Mouse (Mus musculus) liver, embryonic 12.5 days (tissue): Measurements from ENCODE around the gene Ptprf. TPM values are rescaled to one million over a fixed set of nuclear protein-coding genes. Genes with fewer than 3 reads are reported as not detected.

ENCODE experiments used
- ATAC-seq: fragments of 200-750 bp; cut with Nextera tagmentation; 2 replicates; pipeline ENCODE4 v1.8.0; 2017; ENCODE audit warnings: moderate number of reproducible peaks, mild to moderate bottlenecking, moderate library complexity
- H3K27ac ChIP-seq: fragments of 300-500 bp; sonication (generic); 2 replicates; pipeline ENCODE4 v1.5.1; 2016; ENCODE audit warnings: mild to moderate bottlenecking
- H3K27me3 ChIP-seq: fragments of 300-500 bp; sonication (generic); replicated peaks from 2 replicates; pipeline ENCODE4 v1.6.1; 2016; ENCODE audit warnings: mild to moderate bottlenecking, moderate library complexity
- H3K36me3 ChIP-seq: fragments of 300-500 bp; sonication (generic); 2 replicates; pipeline ENCODE4 v1.6.1; 2016; ENCODE audit warnings: mild to moderate bottlenecking, moderate library complexity
- H3K4me1 ChIP-seq: fragments of 300-500 bp; sonication (generic); 2 replicates; pipeline ENCODE4 v1.6.1; 2016
- H3K4me2 ChIP-seq: fragments of 300-500 bp; sonication (generic); 2 replicates; pipeline ENCODE4 v1.6.1; 2016; ENCODE audit warnings: mild to moderate bottlenecking, moderate library complexity
- H3K4me3 ChIP-seq: fragments of 300-500 bp; sonication (generic); 2 replicates; pipeline ENCODE4 v1.5.1; 2016; ENCODE audit warnings: mild to moderate bottlenecking, moderate library complexity
- H3K9ac ChIP-seq: fragments of 300-500 bp; sonication (generic); 2 replicates; pipeline ENCODE4 v1.6.1; 2016; ENCODE audit warnings: mild to moderate bottlenecking, moderate library complexity
- H3K9me3 ChIP-seq: fragments of 300-500 bp; sonication (generic); replicated peaks from 2 replicates; pipeline ENCODE4 v1.6.1; 2016; ENCODE audit warnings: mild to moderate bottlenecking, moderate library complexity
- WGBS: fragments of 180-500 bp; shearing (Covaris S2); methylation state at CpG from one replicate; pipeline ENCODE4 v1.1.7; 2016; ENCODE audit not compliant: insufficient replicate concordance; 5-methylcytosine and 5-hydroxymethylcytosine counted together
- polyA plus RNA-seq: library from polyadenylated mRNA; unstranded; fragments of >200 nt; fragmentation: Nextera tagmentation; extraction: Ambion mirVana; gene quantifications from 2 replicates; pipeline ENCODE4 v1.2.1, GENCODE M21; 2016

The Ptprf gene
- polyA plus RNA-seq, 1 experiment from 2014 or later, result 19.3 TPM

DNA sequence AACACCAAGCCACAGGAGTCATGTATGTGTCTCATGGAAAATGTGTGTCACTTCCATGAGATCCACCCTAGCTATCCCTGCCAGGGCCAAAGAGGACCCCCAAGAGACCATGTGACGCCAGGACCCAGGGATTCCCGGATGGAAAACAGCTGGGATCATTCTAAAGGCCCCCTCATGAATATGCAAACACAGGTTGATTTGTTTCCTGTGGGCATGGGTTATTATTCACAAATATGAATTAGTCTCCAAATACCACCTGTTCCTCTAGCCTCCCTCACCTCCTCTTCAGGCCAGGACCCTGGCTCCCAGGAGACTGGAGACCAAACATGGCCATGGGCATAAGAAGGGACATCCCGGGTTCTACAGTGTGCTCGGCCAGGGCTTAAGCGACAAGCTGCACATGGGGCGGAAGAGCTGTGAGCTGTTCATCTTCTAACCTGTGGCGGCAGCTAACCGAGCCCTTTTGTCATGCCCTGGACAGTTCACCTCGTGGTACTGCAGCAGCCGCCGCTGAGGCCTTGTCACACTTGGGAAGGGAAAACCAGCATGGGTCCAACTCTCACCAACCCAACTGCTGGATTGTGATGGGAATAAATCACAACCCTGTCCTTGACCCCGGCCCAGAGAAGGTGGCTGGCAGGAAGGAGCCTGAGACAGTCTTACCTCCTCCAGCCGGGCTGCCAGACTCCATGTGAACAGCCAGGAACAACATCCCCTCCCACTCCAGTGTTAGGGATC lies 9.6 kb downstream of the Ptprf start:
- Histone ChIP-seq H3K4me1 (peaks cover 20% of the 10 kb centered on the region), H3K27me3 (no peaks in the 10 kb centered on the region; the same call in 1 of the 2 replicates), H3K4me2 (no peak overlapping the region), H3K36me3 (0 out of 2 replicates have a peak, but pooled peaks cover 5% of the 10 kb centered on the region), H3K4me3 (no peak overlapping the region), H3K27ac (no peak overlapping the region), H3K9ac (no peak overlapping the region), H3K9me3 (no peaks in the 10 kb centered on the region)
- WGBS, result 72% methylated on average over 13 of the region's 13 CpGs
- no peak for ATAC-seq

DNA sequence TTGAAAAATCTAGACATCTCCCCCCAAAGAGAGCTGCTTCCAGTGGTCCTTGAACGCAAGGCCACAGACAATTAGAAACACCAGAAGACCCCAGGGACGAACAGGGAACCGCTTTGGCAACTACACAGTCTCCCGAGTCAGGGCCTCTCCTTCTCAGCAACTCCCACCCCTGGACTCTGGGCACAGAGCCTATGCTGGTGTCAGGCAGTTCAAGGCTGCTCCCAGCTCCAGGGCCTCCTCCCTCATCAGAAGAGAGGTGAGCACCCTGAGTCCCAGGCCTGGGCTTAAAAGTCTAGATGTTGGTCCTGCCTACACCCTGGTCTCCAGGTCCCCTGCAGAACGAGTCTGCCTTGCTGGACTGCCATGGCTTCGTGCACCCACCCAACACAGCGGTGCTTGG lies 10.7 kb downstream of the Ptprf start:
- Histone ChIP-seq H3K27me3 (no peaks in the 10 kb centered on the region), H3K4me1 (peaks cover 31% of the 10 kb centered on the region)
- 73% methylated on average over 7 of the region's 7 CpGs for WGBS

DNA sequence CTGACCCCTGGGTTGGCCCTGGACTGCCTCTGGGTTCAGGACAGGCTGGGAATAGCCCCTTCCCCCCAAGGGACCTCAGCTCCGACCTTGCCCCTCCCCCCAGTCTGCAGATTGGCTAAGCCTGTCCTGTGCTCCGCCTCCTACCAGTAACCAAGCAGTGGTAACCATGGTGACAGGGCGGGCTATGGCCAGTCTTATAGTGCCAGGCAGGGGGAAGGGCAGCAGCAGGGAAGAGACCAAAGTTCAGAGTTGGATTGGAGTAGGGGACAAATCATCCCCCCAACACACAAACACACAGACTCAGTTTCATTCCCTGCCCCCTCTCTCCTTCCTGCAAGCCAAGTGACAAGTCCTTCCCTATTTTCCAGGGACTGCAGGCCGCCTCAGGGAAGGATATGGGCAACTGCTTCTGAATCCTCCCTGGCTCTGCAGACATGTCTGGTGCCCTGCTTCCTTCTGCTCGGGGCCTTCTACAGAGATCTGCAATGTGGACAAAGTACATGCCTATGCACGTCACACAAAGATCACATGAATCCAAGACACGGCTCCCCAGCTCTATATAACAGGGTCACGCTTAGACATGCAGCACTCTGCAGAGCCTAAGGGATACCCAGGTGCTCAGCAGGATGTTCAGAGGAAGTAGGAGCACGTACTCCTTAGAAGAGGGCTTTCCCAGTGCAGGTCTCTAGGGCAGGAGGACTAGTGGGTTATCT lies 14.5 kb downstream of the Ptprf start:
- Histone ChIP-seq H3K9me3 (no peaks in the 10 kb centered on the region), H3K4me3 (no peak overlapping the region), H3K4me2 (0 out of 2 replicates have a peak overlapping the region, but pooled peaks have one; percentile 3), H3K4me1 (peaks cover 55% of the 10 kb centered on the region), H3K36me3 (peaks cover 6% of the 10 kb centered on the region; the same call in 1 of the 2 replicates), H3K27me3 (no peaks in the 10 kb centered on the region), H3K27ac (peak overlapping the region; percentile 45), H3K9ac (no peak overlapping the region)
- 43% methylated on average over 9 of the region's 9 CpGs for WGBS
- peak; percentile 74 for ATAC-seq

More for the DNA sequence above, 10.7 kb downstream of the Ptprf start:
- no peak overlapping the region for H3K4me2 ChIP-seq
- H3K27ac ChIP-seq, result no peak overlapping the region
- H3K9me3 ChIP-seq, result no peaks in the 10 kb centered on the region
- 0 out of 2 replicates have a peak, but pooled peaks cover 5% of the 10 kb centered on the region for H3K36me3 ChIP-seq
- no peak overlapping the region for H3K4me3 ChIP-seq
- no peak overlapping the region for H3K9ac ChIP-seq
- ATAC-seq, result no peak

DNA sequence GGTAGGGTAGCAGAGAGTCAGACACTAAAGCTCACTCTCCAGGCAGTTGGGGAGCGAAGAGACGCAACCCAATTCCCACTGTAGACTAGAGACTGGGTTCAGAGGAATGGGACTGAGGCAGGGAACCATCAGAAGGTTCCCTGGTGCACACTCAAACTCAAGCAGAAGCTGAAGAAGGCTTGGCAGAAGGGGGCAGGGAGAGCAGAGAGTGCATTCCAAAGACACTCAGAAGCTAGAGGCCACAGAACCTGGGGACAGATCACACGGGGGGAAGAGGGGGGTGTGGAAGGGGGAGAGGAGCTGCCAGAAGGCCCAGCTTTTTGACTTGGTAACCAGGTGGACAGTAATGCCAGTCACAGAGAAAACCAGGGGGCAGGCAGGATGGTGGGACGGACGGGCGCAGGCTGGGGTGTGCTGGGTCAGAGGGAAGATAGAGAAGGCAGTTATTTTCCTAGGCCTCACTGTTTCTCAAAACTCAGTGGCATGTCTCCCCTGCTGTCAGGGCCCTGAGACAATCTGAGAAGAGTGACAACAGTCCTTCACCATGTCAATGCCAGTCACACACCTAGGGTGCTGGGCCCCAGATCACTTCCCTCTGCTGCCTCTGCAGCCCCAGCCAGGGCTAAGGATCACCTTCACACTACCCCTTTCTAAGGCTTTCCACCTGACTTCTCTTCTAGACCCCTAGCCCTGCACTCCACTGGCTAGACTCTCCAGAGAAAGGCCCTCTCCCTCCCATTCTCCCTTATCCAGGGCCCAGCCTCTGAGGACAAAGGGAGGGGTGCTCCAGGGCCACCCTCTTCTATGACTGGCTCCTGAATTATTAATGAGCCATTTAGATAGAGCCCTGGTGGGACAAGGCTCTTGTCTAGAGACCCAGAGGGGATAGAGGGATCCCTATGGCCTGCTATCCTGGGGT lies 15.3 kb downstream of the Ptprf start:
- no peaks in the 10 kb centered on the region for H3K27me3 ChIP-seq
- 74% methylated on average over 6 of the region's 6 CpGs for WGBS
- no peaks in the 10 kb centered on the region for H3K9me3 ChIP-seq
- no peak; the same call in 1 of the 2 replicates for ATAC-seq
- H3K9ac ChIP-seq, result no peak overlapping the region
- peaks cover 55% of the 10 kb centered on the region for H3K4me1 ChIP-seq
- peaks cover 13% of the 10 kb centered on the region for H3K36me3 ChIP-seq
- peak overlapping the region; percentile 30 for H3K27ac ChIP-seq
- no peak overlapping the region for H3K4me3 ChIP-seq
- H3K4me2 ChIP-seq, result 0 out of 2 replicates have a peak overlapping the region, but pooled peaks have one; percentile 3

DNA sequence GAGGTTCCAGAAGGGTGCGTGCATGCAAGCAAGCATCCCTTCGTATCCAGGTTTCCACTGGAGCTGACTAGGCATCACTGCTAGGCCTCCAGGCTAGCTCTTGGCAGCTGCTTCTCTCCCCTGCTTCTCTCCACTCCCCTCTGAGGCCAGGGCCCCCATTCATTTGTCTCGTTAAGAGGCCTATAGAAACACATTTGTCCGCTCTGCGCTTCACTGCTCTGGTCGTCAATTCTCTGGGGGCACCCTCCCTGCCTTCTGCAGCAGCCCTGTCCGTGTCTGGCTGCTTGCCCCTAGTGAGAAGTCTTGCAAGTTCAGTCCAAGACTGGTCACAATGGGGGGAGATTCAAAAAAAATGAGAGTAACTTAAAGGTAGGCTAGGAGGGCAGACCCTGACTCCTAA lies 16.7 kb downstream of the Ptprf start:
- H3K4me2 ChIP-seq, result no peak overlapping the region
- ATAC-seq, result no peak
- peaks cover 51% of the 10 kb centered on the region for H3K4me1 ChIP-seq
- 62% methylated on average over 7 of the region's 7 CpGs for WGBS
- H3K9me3 ChIP-seq, result no peaks in the 10 kb centered on the region
- no peaks in the 10 kb centered on the region for H3K27me3 ChIP-seq
- peaks cover 19% of the 10 kb centered on the region for H3K36me3 ChIP-seq
- no peak overlapping the region for H3K27ac ChIP-seq
- H3K4me3 ChIP-seq, result no peak overlapping the region
- no peak overlapping the region for H3K9ac ChIP-seq

DNA sequence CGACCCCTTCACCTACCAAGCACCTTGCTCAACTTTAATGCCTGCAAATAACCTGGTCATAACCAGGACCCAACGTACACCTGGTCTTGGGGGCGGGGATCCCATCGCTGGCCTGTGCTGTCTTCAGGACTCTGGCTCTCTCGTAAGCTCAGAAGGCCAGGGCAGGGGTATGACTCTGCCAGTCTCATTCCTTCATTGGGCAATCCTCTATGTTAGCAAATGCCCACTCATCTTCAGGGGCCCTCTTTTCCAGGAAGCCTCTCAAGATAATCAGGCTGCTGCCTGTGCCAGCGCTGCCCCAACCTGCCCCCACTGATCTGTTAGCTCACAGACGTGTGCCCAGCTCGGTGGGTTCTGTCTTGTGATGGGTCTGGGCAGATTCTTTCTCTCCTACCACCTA lies 17.2 kb downstream of the Ptprf start:
- Histone ChIP-seq H3K9ac (no peak overlapping the region), H3K4me1 (peaks cover 51% of the 10 kb centered on the region), H3K27me3 (no peaks in the 10 kb centered on the region), H3K27ac (no peak overlapping the region), H3K4me2 (no peak overlapping the region), H3K4me3 (no peak overlapping the region), H3K36me3 (peaks cover 24% of the 10 kb centered on the region), H3K9me3 (no peaks in the 10 kb centered on the region)
- WGBS, result 63% methylated on average over 8 of the region's 8 CpGs
- no peak for ATAC-seq

DNA sequence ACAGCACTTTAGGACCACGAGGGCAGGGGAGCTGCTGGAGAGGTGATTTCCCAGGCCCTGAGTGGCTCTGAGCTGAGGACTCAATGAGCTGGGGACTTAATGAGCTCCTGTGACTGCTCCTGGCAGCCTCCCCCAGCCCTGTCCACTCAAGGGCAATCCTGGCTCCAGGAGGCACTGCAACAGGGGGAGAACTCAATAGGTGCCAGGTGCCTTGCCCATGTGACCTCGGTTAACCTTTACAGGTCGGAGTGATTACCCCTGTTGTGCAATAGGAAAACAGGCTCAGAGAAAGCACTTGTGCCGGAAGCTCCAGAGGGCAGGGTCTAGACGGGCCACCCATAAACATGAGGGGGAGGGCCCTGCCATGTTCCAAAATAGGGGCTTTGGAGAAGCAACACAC lies 17.7 kb downstream of the Ptprf start:
- Histone ChIP-seq H3K4me2 (no peak overlapping the region), H3K36me3 (peaks cover 28% of the 10 kb centered on the region), H3K27ac (peak overlapping the region; percentile 53), H3K27me3 (no peaks in the 10 kb centered on the region), H3K4me1 (peaks cover 51% of the 10 kb centered on the region), H3K9me3 (no peaks in the 10 kb centered on the region), H3K4me3 (no peak overlapping the region), H3K9ac (no peak overlapping the region)
- 46% methylated on average over 5 of the region's 5 CpGs for WGBS
- ATAC-seq, result peak; percentile 39

DNA sequence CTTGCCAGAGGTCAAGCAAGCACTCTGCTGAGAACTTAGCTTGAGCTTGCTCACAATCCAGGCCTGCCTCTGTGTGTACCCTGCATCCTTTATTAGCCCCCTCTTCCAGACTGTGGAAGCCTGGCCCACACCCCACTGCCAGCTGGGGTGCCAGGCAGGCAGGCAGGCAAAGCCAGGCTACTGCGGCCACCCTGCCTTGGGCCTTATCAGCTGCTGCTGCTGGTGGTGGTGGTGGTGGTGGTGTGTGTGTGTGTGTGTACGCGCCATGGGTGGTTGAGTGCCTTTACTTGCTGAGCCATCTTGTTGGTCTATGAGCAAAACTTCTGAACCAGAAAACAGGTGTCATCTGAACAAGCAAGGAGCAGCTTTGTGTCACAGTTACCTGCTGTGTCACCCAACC lies 18.3 kb downstream of the Ptprf start:
- no peak for ATAC-seq
- Histone ChIP-seq H3K4me1 (peaks cover 47% of the 10 kb centered on the region), H3K9ac (no peak overlapping the region), H3K27me3 (no peaks in the 10 kb centered on the region), H3K9me3 (no peaks in the 10 kb centered on the region), H3K36me3 (peaks cover 28% of the 10 kb centered on the region), H3K4me2 (no peak overlapping the region), H3K4me3 (no peak overlapping the region), H3K27ac (peak overlapping the region; percentile 53; the same call in 1 of the 2 replicates)
- 65% methylated on average over 3 of the region's 3 CpGs for WGBS

DNA sequence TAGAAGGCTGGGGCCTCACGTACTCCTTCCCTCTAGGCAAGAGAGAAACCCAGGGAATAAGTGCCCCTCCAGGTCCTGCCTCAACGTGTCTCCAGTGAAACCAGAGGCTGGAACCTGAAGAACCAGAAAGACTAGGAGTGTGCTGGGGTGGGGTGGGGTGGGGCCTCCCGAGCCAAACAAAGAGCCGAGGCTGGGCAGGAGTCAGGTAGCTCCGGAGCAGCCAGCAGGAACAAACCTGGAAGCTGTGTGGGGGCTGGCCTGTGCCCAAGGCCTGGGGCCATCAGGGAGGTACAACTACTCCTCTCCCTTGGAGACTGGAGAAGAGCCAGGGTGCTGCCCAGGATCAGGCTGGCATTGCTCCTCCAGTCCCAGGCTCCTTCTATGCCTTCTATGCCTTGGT lies 18.9 kb downstream of the Ptprf start:
- no peak for ATAC-seq
- 71% methylated on average over 5 of the region's 5 CpGs for WGBS
- no peak overlapping the region for H3K4me3 ChIP-seq
- H3K36me3 ChIP-seq, result peaks cover 28% of the 10 kb centered on the region
- peaks cover 41% of the 10 kb centered on the region for H3K4me1 ChIP-seq
- H3K9ac ChIP-seq, result no peak overlapping the region
- H3K27me3 ChIP-seq, result no peaks in the 10 kb centered on the region
- no peaks in the 10 kb centered on the region for H3K9me3 ChIP-seq
- H3K27ac ChIP-seq, result no peak overlapping the region
- H3K4me2 ChIP-seq, result no peak overlapping the region

DNA sequence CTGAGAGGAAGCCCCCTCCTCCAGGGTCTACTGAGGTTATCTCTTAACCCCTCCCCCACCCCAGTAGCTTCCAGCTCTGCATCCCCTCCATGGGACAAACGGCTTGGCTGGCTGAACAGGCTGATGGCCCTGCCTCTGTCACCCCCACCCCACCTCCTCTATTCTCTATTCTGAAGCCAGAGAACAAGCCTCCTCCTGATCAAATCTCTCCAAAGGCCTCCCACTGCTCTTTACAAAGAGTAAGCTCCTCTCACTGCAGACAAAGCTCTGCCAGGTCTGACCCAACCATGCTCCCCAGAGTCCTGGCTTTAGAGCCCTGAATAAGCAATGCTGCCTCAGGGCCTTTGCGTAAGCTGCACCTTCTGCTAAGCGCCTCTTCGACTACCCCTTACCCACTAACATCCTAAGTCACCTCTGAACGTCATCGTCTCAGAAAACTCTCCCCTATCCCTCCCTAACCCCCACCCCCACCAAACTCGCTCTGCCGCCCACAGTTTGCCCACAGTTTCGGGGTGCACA lies 19.6 kb downstream of the Ptprf start:
- no peak overlapping the region for H3K9ac ChIP-seq

DNA sequence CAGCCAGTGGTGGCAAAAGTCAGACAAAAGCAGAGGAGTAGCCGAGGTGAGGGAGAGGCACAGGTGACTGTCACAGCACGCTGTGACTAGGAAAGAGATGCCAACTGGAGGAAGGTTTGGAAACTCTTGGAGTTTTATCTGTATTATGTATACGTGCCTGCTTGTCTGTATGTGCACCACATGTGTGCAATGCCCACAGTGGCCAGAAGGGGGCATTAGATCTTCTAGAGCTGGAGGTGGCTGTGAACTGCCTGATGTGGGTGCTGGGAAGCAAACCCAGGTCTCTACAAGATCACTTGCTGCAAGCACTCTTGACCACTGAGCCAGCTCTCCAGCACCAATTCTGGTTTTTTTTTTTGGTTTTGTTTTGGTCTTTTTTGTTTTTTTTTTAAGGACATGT lies 20.5 kb downstream of the Ptprf start:
- Histone ChIP-seq H3K4me1 (peaks cover 29% of the 10 kb centered on the region), H3K4me2 (no peak overlapping the region), H3K36me3 (peaks cover 28% of the 10 kb centered on the region), H3K27me3 (0 out of 2 replicates have a peak, but pooled peaks cover 2% of the 10 kb centered on the region), H3K4me3 (no peak overlapping the region), H3K9ac (no peak overlapping the region), H3K9me3 (no peaks in the 10 kb centered on the region), H3K27ac (no peak overlapping the region)
- ATAC-seq, result no peak
- WGBS, result 77% methylated on average over 3 of the region's 3 CpGs

More for the DNA sequence above, 19.6 kb downstream of the Ptprf start:
- no peak for ATAC-seq
- Histone ChIP-seq H3K4me3 (no peak overlapping the region), H3K27me3 (no peaks in the 10 kb centered on the region), H3K4me2 (no peak overlapping the region), H3K9me3 (no peaks in the 10 kb centered on the region), H3K27ac (no peak overlapping the region), H3K4me1 (peaks cover 35% of the 10 kb centered on the region), H3K36me3 (peaks cover 28% of the 10 kb centered on the region)
- WGBS, result 70% methylated on average over 9 of the region's 9 CpGs
